8 mouse cellular contexts compared by ENCODE assay signal in the genomic region with DNA sequence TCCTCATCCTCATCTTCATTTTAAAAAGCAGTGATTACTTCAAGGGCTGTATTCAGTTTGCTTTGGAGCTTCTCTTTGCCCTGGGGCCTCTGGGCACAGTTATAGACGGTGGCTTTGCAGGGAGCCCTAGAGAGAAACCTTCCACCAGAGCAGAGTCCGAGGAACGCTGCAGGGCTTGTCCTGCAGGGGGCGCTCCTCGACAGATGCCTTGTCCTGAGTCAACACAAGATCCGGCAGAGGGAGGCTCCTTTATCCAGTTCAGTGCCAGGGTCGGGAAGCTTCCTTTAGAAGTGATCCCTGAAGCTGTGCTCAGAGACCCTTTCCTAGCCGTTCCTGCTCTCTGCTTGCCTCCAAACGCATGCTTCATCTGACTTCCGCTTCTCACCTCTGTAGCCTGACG. TPM values are rescaled to one million over a fixed set of nuclear protein-coding genes. Genes with fewer than 3 reads are reported as not detected.
DNase-seq lines count a peak whose midpoint lies in the region; ATAC-seq lines count a peak whose summit lies in the region.

No protein-coding gene starts in this region.

- peak; percentile 91 for DNase-seq in neural tube, embryonic 10.5 days (ENCODE audit: extremely low spot score, low spot score)
- peak; percentile 92 for DNase-seq in embryo, embryonic 10.5 days (ENCODE audit: low spot score)
- DNase-seq in gastrocnemius, postnatal 36 days: peak; percentile 84 to 85
- DNase-seq in kidney, adult 11 months: peak; percentile 63
- peak; percentile 93 for DNase-seq in limb, embryonic 10.5 days (ENCODE audit: low spot score)
- peak; percentile 84 for DNase-seq in neural tube, embryonic 11.5 days (ENCODE audit: low spot score)
- peak; percentile 13 for DNase-seq in thymus, postnatal 0 days (ENCODE audit: low spot score)

- H3K9ac ChIP-seq in neural tube, embryonic 15.5 days (replicated peaks): no peak overlapping the region
- no peak overlapping the region for H3K9ac ChIP-seq in neural tube, embryonic 11.5 days (ENCODE audit: low read length)

- WGBS in neural tube, embryonic 15.5 days: 13% methylated on average over 11 of the region's 11 CpGs
- WGBS in limb, embryonic 10.5 days: 16% methylated on average over 11 of the region's 11 CpGs
- WGBS in neural tube, embryonic 11.5 days: 17% methylated on average over 11 of the region's 11 CpGs

- intact Hi-C loops in gastrocnemius, postnatal 36 days (cut with DNase I): loop anchor here (10.0 kb wide), 1 partner anchor 321 kb away; no protein-coding TSS in a partner anchor

- peaks cover 8% of the 10 kb centered on the region for H3K4me1 ChIP-seq in neural tube, embryonic 15.5 days
- H3K4me1 ChIP-seq in limb, embryonic 10.5 days: peaks cover 56% of the 10 kb centered on the region
- peaks cover 7% of the 10 kb centered on the region; the same call in 1 of the 2 replicates for H3K4me1 ChIP-seq in neural tube, embryonic 11.5 days (ENCODE audit: control insufficient read depth, insufficient read depth, low read length)

- peaks cover 51% of the 10 kb centered on the region for H3K27me3 ChIP-seq in neural tube, embryonic 15.5 days (replicated peaks)
- H3K27me3 ChIP-seq in limb, embryonic 10.5 days (ENCODE audit: low read depth, poor library complexity, severe bottlenecking): peaks cover 78% of the 10 kb centered on the region
- H3K27me3 ChIP-seq in neural tube, embryonic 11.5 days (ENCODE audit: control insufficient read depth, insufficient read depth, low read length): peaks cover 29% of the 10 kb centered on the region

- no peak for ATAC-seq in neural tube, embryonic 15.5 days (ENCODE audit: low FRiP score)
- ATAC-seq in neural tube, embryonic 11.5 days (ENCODE audit: insufficient read depth, low FRiP score, low TSS enrichment): 0 out of 2 replicates have a peak, but pooled peaks have one; percentile 43

- no peaks in the 10 kb centered on the region for H3K36me3 ChIP-seq in neural tube, embryonic 15.5 days
- H3K36me3 ChIP-seq in limb, embryonic 10.5 days: peaks cover 72% of the 10 kb centered on the region
- H3K36me3 ChIP-seq in neural tube, embryonic 11.5 days (ENCODE audit: control insufficient read depth, insufficient read depth, low read length): no peaks in the 10 kb centered on the region

- H3K9me3 ChIP-seq in neural tube, embryonic 15.5 days (replicated peaks): no peaks in the 10 kb centered on the region
- no peaks in the 10 kb centered on the region for H3K9me3 ChIP-seq in limb, embryonic 10.5 days (replicated peaks)
- H3K9me3 ChIP-seq in neural tube, embryonic 11.5 days (ENCODE audit: control insufficient read depth, low read length): no peaks in the 10 kb centered on the region

- H3K4me2 ChIP-seq in neural tube, embryonic 15.5 days: no peak overlapping the region; the same call in 1 of the 2 replicates
- H3K4me2 ChIP-seq in neural tube, embryonic 11.5 days (ENCODE audit: low read depth): no peak overlapping the region

- no peak overlapping the region for H3K27ac ChIP-seq in neural tube, embryonic 15.5 days (replicated peaks)
- H3K27ac ChIP-seq in limb, embryonic 10.5 days: 0 out of 2 replicates have a peak overlapping the region, but pooled peaks have one; percentile 20
- no peak overlapping the region for H3K27ac ChIP-seq in neural tube, embryonic 11.5 days (ENCODE audit: low read depth, low read length)

- no peak overlapping the region for H3K4me3 ChIP-seq in neural tube, embryonic 15.5 days (replicated peaks)
- no peak overlapping the region for H3K4me3 ChIP-seq in limb, embryonic 10.5 days
- H3K4me3 ChIP-seq in neural tube, embryonic 11.5 days (ENCODE audit: low read depth, low read length): no peak overlapping the region

RNA-seq across cellular contexts. Expression of a gene that starts 5.5 kb away (rescaled TPM):
- polyA plus RNA-seq in neural tube, embryonic 15.5 days (2015; fragmentation: Nextera tagmentation; extraction: Ambion mirVana): 38.5 and 90.4 TPM in 2 replicates
- 10 to 100 TPM; 38.0 to 52.1 TPM for total RNA-seq in gastrocnemius, postnatal 36 days (2021)
- 44.7 and 74.6 TPM in 2 replicates for polyA plus RNA-seq in limb, embryonic 10.5 days (2016; fragmentation: Nextera tagmentation; extraction: Ambion mirVana)
- polyA plus RNA-seq in neural tube, embryonic 11.5 days (2014; fragmentation: Nextera tagmentation; extraction: Ambion mirVana): 93.2 and 110 TPM in 2 replicates
- 239 and 262 TPM in 2 replicates for polyA plus RNA-seq in thymus, postnatal 0 days (2015; fragmentation: Nextera tagmentation; extraction: Ambion mirVana)

Comparison
In these comparisons a context has a peak if more than half of its experiments do, and no peak if none do; other contexts are left out.
1. DNase-seq: peak in every context shown above with its lines; median percentile 93 in limb, embryonic 10.5 days; 92 in embryo, embryonic 10.5 days; 91 in neural tube, embryonic 10.5 days; 84 in gastrocnemius, postnatal 36 days; 84 in neural tube, embryonic 11.5 days; 63 in kidney, adult 11 months; 13 in thymus, postnatal 0 days.